Mouse (Mus musculus): ENCODE measurements at regions not wholly inside any gene's neighbourhood (a gene's known extent, or its start where the extent isn't known, plus 50 kb on each side); places are given as distances from the start of the nearest gene placed in this dataset.

DNA sequence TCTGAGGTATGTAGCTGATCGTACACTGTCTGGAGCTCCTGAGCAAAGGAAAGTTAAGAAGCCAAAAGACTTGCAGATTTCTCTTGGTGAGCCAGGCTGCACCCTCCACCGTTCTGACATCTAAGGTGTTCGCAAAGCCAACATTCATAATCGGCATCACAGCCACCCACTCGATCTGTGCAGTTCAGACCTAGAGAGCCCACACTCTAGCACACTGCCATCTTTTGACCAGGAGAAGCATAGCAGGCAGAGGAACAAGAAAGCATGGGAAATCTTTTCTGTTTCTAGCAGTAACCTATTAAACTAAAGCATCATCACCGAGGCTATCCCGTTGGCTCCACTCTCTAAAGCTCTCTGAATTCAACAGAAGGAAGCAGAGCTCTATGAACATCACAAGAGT, 59.2 kb downstream of the Areg start:
- peak; percentile 65 for ATAC-seq (replicated peaks; ENCODE audit: low FRiP score, low TSS enrichment, poor library complexity, severe bottlenecking)

- peak; percentile 88 for ATAC-seq (replicated peaks; ENCODE audit: low FRiP score, low TSS enrichment, poor library complexity, severe bottlenecking)
Measured at GRCm38 (mm10) chr5:91200448-91200847, 61.0 kb downstream of the Areg start.

DNA sequence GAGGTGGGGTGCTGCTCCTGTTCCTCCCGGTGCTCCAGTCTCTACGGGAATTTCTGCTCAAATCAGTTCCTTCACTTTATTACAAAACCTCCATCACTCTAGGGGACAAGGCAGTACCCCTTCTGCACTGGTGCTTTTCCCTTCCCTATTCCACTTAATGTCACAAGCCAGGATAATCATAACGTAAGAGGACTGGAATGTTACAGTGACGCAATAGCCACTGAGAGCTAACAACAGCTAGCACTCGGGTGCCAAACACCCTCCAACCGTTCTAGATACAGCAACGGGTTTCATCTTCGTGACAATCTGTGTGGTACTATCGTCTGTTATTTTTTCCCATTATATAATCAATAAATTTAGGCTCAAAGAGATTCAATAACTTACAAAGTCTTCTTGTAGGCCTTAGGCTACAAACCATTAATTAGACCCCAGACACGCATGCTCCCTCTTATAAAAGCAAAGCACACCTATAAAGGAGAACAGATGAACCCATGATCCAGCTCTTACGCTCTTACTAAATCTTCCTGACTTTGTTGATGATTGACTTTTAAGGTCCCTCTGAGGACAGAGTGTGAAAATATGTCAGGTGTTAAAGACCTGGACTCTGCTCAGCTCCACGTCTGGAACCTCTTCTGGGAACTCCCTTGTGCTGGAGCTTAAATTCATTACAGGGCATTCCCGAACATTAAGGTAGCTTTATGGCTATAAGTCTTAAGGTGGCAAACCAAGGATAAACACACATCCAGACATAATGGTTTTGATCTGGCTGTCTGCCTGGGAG, 65.0 kb downstream of the Areg start:
- no peak for ATAC-seq (replicated peaks; ENCODE audit: low FRiP score, low TSS enrichment, poor library complexity, severe bottlenecking)

GRCm38 (mm10) chr5:91205350-91205880, 66.0 kb downstream of the Areg start:
- no peak for ATAC-seq (replicated peaks; ENCODE audit: low FRiP score, low TSS enrichment, poor library complexity, severe bottlenecking)

- ATAC-seq (replicated peaks; ENCODE audit: low FRiP score, low TSS enrichment, poor library complexity, severe bottlenecking), result no peak
Measured at GRCm38 (mm10) chr5:91206569-91207490, 67.4 kb downstream of the Areg start.

DNA sequence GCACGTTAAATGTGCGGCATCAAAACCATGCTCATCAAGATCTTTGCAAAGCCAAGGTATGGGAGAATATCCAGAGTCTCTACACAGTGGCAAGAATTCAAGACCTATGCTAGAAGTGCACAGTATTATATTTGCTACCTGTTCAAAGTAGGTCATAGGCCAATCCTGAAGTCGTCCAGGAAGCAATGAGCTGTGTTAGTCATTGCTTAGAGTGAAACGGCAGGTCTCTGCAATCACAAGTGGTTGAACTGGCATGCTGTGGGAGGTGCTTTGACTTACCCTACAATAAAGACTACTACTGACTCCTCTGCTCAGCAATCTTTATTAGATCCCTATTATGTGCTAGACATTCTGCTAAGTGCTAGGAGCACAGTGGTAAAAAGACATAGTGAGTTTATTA, 80.8 kb downstream of the Areg start:
- ATAC-seq (replicated peaks; ENCODE audit: low FRiP score, low TSS enrichment, poor library complexity, severe bottlenecking), result no peak

DNA sequence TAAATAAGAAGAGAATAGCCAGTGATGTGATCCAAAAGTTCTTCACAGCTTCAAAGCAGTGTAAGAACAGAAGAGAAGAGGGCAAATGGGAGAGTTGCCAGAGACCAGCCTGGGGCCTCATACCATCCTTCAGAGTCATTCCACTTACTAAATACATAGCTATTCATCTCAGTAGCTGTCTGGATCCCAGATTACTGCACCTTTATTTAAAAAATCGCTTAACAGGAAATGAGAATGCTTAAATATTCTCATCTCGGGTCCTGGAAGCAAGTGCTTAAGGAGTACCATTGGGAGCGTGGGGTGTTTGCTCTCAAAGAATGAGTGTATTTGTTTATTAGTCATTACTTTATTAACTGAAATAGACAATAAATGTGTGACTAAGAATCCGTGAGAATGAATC, 102.3 kb downstream of the Areg start:
- ATAC-seq (replicated peaks; ENCODE audit: low FRiP score, low TSS enrichment, poor library complexity, severe bottlenecking), result no peak

- no peak for ATAC-seq (replicated peaks; ENCODE audit: low FRiP score, low TSS enrichment, poor library complexity, severe bottlenecking)
Measured at GRCm38 (mm10) chr5:91247444-91247843, 108.0 kb downstream of the Areg start.

DNA sequence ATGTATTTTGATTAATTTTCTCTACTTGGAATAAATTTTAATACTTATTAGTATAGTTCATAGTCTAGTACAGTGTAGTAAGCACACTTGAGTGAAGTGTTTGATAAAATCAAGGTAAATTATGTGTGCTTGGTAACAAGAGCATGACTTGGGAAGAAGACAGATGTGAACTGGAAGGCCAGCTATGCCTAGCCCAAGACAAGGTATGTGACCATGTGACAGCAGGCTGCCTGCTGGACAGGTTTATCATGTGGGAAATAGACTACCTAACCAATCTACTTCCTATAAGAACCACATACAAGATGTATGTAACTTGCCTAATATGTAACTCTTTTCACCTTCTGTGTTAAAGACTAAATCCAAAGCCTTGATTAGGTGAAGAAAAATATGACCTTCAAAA, 122.5 kb downstream of the Areg start:
- ATAC-seq (replicated peaks; ENCODE audit: low FRiP score, low TSS enrichment, poor library complexity, severe bottlenecking), result no peak

DNA sequence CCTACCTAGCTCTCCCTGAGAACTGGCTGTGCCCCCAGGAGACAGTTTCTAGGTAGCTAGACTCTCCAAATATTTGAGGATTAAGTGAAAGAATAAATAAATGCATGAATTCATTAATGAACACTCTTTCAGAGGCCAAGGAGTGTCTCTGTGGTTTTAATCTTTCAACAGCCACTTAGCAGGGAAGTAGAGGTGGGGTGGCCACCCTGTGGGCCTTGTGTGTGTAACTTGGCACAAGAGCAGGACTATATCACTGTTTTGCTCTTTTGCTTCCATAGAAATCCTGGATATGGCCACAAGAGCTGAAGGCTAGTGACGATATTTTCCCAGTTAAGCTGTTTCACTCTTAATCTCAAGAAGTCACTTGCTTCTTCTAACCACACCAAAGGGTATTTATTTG, 123.1 kb downstream of the Areg start:
- ATAC-seq (replicated peaks; ENCODE audit: low FRiP score, low TSS enrichment, poor library complexity, severe bottlenecking), result no peak

GRCm38 (mm10) chr5:91270747-91271146, 131.3 kb downstream of the Areg start:
- peak; percentile 73 for ATAC-seq (replicated peaks; ENCODE audit: low FRiP score, low TSS enrichment, poor library complexity, severe bottlenecking)

DNA sequence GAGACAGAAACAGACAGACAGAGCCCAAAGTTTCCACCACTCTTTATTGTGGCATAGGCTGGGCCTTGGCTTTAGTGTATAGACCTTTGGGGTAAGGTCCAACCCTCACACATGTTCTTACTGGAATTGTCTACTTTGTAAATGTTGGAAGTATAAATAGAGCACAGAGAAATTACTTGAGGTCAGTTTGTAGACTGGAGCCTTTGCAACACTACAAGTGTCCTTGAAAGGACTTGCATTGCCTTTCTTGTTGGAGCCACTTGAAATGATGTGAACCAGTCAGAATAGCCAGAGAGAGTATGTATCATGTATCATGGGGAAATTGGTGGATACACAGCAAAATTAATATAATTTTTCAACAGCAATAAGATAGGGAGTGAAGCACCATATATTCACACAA, 131.4 kb downstream of the Btc start:
- no peak for ATAC-seq (replicated peaks; ENCODE audit: low FRiP score, low TSS enrichment, poor library complexity, severe bottlenecking)

- ATAC-seq (replicated peaks; ENCODE audit: low FRiP score, low TSS enrichment, poor library complexity, severe bottlenecking), result no peak
Measured at GRCm38 (mm10) chr5:91274411-91274810, 128.4 kb downstream of the Btc start.

DNA sequence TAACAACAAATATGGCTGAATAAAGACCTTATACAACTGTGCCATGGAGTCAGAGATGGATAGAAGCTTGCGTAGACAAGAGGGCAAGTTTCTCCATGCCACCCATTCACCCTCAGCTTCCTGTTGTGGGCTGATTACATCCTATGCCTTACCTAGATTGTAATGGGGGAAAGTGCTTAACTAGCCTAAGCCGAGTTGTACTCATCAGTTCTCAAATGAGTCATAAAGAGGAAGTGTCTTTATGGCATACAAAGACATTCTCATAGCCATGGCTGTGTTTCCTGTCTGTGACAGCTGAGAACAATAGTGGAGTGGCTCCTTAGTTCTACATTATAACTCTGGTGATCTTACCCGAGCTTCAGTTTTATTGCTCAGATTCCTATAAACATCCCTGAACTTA, 124.3 kb downstream of the Btc start:
- ATAC-seq (replicated peaks; ENCODE audit: low FRiP score, low TSS enrichment, poor library complexity, severe bottlenecking), result no peak

DNA sequence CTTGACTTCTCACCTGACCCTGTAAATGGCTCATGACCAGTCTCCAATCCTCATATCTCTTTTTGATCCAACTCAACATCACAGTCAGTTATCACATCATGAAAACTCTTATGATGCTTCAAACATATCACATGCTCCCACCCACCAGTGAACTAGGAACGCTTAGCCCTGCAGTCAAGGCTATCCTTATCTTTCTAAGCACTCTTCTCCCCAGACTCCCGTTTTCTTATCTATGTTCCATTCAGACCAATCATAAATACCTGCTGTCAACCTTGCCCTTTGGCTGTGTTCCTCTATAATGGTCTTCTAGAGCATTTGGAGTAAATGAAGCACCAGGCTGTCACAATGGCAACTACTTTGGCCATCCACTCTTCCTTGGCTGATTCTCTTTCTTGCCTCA, 123.3 kb downstream of the Btc start:
- ATAC-seq (replicated peaks; ENCODE audit: low FRiP score, low TSS enrichment, poor library complexity, severe bottlenecking), result peak; percentile 64; the same call in 1 of the 2 replicates

DNA sequence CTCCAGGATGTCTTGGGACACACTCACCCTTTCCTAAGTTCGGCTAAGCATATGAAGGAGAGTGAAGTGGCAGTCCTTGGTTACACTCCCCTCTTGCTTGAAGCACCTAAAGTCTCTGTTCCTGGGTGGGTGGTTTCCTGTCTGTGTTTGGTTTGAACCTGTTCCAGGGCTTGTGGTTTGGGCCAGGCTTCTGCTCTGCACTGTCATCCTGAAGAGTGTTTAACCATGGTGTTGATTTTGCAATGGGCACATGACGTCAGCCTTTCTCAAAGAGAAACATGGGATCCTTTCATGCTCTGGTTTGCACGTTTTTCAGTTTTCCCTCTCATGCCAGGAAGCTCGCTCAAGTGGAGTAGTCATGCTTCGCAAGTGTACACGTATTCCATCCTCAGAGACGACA, 119.8 kb downstream of the Btc start:
- peak; percentile 88 for ATAC-seq (replicated peaks; ENCODE audit: low FRiP score, low TSS enrichment, poor library complexity, severe bottlenecking)

GRCm38 (mm10) chr5:91293073-91293472, 109.7 kb downstream of the Btc start:
- no peak for ATAC-seq (replicated peaks; ENCODE audit: low FRiP score, low TSS enrichment, poor library complexity, severe bottlenecking)

DNA sequence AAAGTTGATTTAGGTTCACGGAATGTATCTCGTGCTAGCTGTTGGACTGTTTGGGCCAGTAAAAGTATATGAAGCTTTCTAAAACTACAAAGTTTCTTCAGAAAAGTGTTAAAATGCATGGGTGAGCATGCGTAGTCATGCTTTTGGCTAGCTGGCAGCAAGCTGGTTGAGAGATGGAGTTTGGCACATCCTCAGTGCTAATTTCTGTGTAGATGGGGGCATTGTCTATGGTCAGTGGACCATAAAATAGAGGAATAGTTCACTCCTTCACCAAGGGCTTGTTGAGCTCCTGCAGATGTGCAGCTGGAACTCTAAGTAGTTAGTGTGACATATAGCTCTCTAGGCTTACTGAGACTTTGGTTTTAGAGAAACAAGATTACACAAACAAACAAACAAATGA, 107.8 kb downstream of the Btc start:
- no peak for ATAC-seq (replicated peaks; ENCODE audit: low FRiP score, low TSS enrichment, poor library complexity, severe bottlenecking)

- no peak for ATAC-seq (replicated peaks; ENCODE audit: low FRiP score, low TSS enrichment, poor library complexity, severe bottlenecking)
Measured at GRCm38 (mm10) chr5:91297068-91297467, 105.7 kb downstream of the Btc start.

DNA sequence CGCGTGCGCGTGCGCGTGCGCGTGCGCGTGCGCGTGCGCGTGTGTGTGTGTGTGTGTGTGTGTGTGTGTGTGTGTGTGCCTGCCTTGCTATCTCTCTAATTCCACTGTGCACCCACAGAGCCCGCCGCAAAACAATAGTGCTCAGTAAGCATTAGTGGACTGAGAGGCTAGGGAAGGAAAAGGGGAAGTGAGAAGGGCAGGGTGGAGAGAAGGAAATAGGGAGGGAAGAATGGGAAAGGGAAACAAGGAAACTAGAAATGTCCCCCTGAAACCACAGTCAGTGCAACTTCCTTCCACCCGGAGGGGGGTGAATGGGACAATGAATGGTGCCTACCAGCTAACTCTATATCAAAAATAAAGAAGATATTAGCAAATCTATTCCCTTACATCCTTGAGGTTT, 100.7 kb downstream of the Btc start:
- no peak for ATAC-seq (replicated peaks; ENCODE audit: low FRiP score, low TSS enrichment, poor library complexity, severe bottlenecking)
